Mouse (Mus musculus) kidney, adult 11 months (tissue): ENCODE measurements around the gene Thrsp.

Experiments
- DNase-seq: peaks from one replicate; pipeline ENCODE4 v3.0.0; 2022

The Thrsp gene

GRCm38 (mm10) chr7:97365887-97366286 is 51.6 kb downstream of the Thrsp start:
- no peak for DNase-seq
